Mouse (Mus musculus) neural tube, embryonic 13.5 days (tissue): ENCODE results near the gene Kat6b. TPM values are rescaled to one million over a fixed set of nuclear protein-coding genes. Genes with fewer than 3 reads are reported as not detected.

Experiments
- ATAC-seq: fragments of 200-750 bp; cut with Nextera tagmentation; 2 replicates; pipeline ENCODE4 v1.8.0; 2017; ENCODE audit warnings: low read depth, mild to moderate bottlenecking, moderate TSS enrichment, moderate library complexity
- H3K27ac ChIP-seq: fragments of 300-500 bp; sonication (generic); replicated peaks from 2 replicates; pipeline ENCODE4 v1.5.1; 2015; ENCODE audit warnings: moderate library complexity, mild to moderate bottlenecking, inconsistent platforms
- H3K27me3 ChIP-seq: fragments of 300-500 bp; sonication (generic); 2 replicates; pipeline ENCODE4 v1.6.1; 2015; ENCODE audit warnings: mild to moderate bottlenecking, inconsistent platforms
- H3K36me3 ChIP-seq: fragments of 300-500 bp; sonication (generic); 2 replicates; pipeline ENCODE4 v1.6.1; 2015; ENCODE audit warnings: mild to moderate bottlenecking, inconsistent platforms
- H3K4me1 ChIP-seq: fragments of 300-500 bp; sonication (generic); replicated peaks from 2 replicates; pipeline ENCODE4 v1.6.1; 2015; ENCODE audit warnings: inconsistent platforms
- H3K4me2 ChIP-seq: fragments of 300-500 bp; sonication (generic); 2 replicates; pipeline ENCODE4 v1.6.1; 2015; ENCODE audit warnings: inconsistent platforms, mild to moderate bottlenecking, moderate library complexity
- H3K4me3 ChIP-seq: fragments of 300-500 bp; sonication (generic); 2 replicates; pipeline ENCODE4 v1.5.1; 2015; ENCODE audit warnings: mild to moderate bottlenecking, inconsistent platforms
- H3K9ac ChIP-seq: fragments of 300-500 bp; sonication (generic); 2 replicates; pipeline ENCODE4 v1.6.1; 2015; ENCODE audit warnings: moderate library complexity, mild to moderate bottlenecking, inconsistent platforms
- H3K9me3 ChIP-seq: fragments of 300-500 bp; sonication (generic); 2 replicates; pipeline ENCODE4 v1.6.1; 2016; ENCODE audit warnings: inconsistent platforms
- WGBS: fragments of 180-500 bp; shearing (Covaris S2); methylation state at CpG from one replicate; pipeline ENCODE4 v1.1.7; 2015; 5-methylcytosine and 5-hydroxymethylcytosine counted together
- polyA plus RNA-seq: library from polyadenylated mRNA; unstranded; fragments of >200 nt; fragmentation: Nextera tagmentation; extraction: Ambion mirVana; gene quantifications from 2 replicates; pipeline ENCODE4 v1.2.1, GENCODE M21; 2015

Kat6b gene
- polyA plus RNA-seq, 1 experiment from 2014 or later, result 19.6 TPM

DNA sequence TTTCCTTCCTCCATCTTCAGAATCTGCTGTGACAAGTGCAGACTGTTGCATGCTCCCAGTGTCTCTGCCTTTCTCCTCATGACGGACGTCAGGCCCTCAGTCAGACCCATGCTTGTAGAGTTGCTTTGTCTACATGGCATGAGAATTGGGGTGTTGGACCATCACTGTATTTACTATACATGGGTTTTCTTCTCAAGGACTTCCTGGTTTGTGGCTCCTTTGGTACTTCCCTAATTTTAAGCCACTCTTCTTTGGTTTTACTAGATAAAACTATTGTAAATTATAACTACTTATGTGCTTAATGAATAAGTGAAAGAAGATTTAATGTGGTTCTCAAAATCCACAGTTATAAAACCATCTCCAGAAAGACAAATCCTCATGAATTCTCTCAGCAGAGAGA, 134.6 kb downstream of the Kat6b start:
- Histone ChIP-seq H3K4me1 (peaks cover 23% of the 10 kb centered on the region), H3K9ac (no peak overlapping the region), H3K9me3 (no peaks in the 10 kb centered on the region), H3K4me2 (no peak overlapping the region), H3K27me3 (no peaks in the 10 kb centered on the region), H3K27ac (no peak overlapping the region), H3K4me3 (no peak overlapping the region), H3K36me3 (peaks cover 13% of the 10 kb centered on the region)
- 82% methylated on average over 2 of the region's 2 CpGs for WGBS
- no peak for ATAC-seq

DNA sequence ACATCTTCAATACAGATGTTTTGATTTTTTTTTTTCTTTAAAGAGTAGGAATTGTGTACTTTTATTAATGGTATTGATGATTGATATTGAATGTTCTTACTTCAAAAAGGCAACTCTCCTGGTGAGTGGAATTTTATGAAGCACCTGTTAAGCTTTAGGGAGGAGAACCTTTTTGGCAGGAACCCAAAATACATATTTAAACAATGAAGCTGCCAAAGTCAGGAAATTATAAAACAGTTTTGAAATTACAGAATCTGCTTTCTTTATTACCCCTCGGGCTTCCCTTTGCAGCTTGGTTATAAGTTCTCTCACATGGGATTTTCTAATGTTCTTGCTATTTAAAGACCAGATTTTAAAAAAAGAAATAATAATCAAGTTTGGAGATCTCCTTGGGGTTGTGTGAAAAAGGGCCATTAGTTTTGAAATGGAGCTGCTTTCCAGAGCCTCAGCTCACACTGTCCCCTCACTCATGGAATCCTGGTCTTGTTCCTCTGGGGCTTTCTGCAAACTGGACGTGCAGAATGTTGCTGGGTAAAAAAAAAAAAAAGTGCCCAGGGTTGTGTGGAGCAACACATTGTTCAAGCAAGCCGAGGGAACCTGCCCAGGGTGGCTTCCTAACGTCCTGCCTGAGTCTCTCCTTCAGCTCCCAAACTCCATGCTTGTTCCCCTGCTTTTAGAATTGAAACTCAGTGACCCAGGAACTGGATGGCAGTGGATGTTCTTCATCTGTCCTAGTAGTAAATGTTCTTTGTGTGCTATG, 136.2 kb downstream of the Kat6b start:
- Histone ChIP-seq H3K9ac (no peak overlapping the region), H3K4me2 (no peak overlapping the region), H3K36me3 (peaks cover 16% of the 10 kb centered on the region), H3K9me3 (no peaks in the 10 kb centered on the region), H3K27ac (no peak overlapping the region), H3K4me1 (peaks cover 21% of the 10 kb centered on the region), H3K27me3 (no peaks in the 10 kb centered on the region), H3K4me3 (no peak overlapping the region)
- no peak for ATAC-seq
- 43% methylated on average over 4 of the region's 4 CpGs for WGBS

- WGBS, result 80% methylated on average over 7 of the region's 7 CpGs
- no peak overlapping the region for H3K4me2 ChIP-seq
- no peaks in the 10 kb centered on the region for H3K27me3 ChIP-seq
- H3K36me3 ChIP-seq, result peaks cover 22% of the 10 kb centered on the region
- H3K9ac ChIP-seq, result no peak overlapping the region
- H3K27ac ChIP-seq, result no peak overlapping the region
- ATAC-seq, result no peak
- H3K4me1 ChIP-seq, result peaks cover 12% of the 10 kb centered on the region
- no peaks in the 10 kb centered on the region for H3K9me3 ChIP-seq
- no peak overlapping the region for H3K4me3 ChIP-seq
These were observed 138.7 kb downstream of the Kat6b start for GRCm38 (mm10) chr14:21619951-21620350.

DNA sequence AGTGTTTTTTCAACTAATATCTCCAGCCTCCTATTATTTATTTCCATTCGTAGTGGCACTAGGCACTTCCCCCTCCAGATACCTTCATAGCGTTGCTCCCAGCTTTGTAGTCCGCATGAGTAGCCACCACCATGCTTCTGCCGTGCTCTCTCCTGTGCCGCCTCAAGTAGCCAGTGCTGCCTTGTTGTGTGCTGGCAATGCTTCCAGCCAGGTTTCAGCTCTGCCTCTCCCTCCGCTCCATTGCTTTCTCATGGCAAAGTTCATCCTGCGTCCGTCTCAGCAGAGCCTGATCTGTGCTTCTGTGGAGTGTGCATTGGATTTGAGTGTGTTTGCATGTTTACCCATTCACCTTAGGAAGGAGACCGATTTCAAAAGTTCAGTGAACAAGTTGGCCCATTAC, 144.7 kb downstream of the Kat6b start:
- no peak overlapping the region for H3K4me3 ChIP-seq
- peaks cover 6% of the 10 kb centered on the region; the same call in 1 of the 2 replicates for H3K4me1 ChIP-seq
- 95% methylated on average over 9 of the region's 9 CpGs for WGBS
- H3K27me3 ChIP-seq, result no peaks in the 10 kb centered on the region
- H3K4me2 ChIP-seq, result no peak overlapping the region
- no peak overlapping the region for H3K9ac ChIP-seq
- H3K9me3 ChIP-seq, result no peaks in the 10 kb centered on the region
- H3K36me3 ChIP-seq, result peaks cover 61% of the 10 kb centered on the region
- H3K27ac ChIP-seq, result no peak overlapping the region
- ATAC-seq, result no peak

GRCm38 (mm10) chr14:21631665-21632200, 150.5 kb downstream of the Kat6b start:
- Histone ChIP-seq H3K27ac (peak overlapping the region; percentile 49; the same call in 1 of the 2 replicates), H3K27me3 (no peaks in the 10 kb centered on the region), H3K4me3 (no peak overlapping the region), H3K4me1 (no peaks in the 10 kb centered on the region), H3K36me3 (peaks cover 61% of the 10 kb centered on the region), H3K4me2 (no peak overlapping the region), H3K9ac (no peak overlapping the region), H3K9me3 (no peaks in the 10 kb centered on the region)
- ATAC-seq, result no peak
- WGBS, result 76% methylated on average over 5 of the region's 5 CpGs

DNA sequence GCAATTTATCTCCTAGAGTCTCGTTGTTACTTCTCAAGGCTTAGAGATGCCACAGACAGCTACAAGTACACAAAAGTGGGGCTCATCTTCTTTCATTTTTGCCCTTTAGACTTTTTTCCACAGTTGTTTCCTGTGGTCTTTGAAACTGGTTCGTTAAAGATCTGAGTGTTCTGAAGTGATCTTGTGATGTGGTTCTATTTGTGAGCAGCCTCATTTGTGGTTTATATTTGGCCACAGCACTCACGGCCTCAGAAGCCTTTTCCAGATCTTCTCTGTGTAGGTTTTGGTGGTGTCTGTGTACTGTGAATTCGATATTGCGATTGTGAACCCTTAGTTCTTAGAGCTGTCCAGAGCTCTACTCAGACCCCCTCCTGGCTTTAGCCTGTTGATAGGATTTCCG, 155.3 kb downstream of the Kat6b start:
- no peak for ATAC-seq
- no peak overlapping the region for H3K27ac ChIP-seq
- H3K4me2 ChIP-seq, result no peak overlapping the region
- no peak overlapping the region for H3K9ac ChIP-seq
- peaks cover 49% of the 10 kb centered on the region for H3K36me3 ChIP-seq
- WGBS, result 83% methylated on average over 6 of the region's 6 CpGs
- no peaks in the 10 kb centered on the region for H3K27me3 ChIP-seq
- no peaks in the 10 kb centered on the region for H3K9me3 ChIP-seq
- H3K4me1 ChIP-seq, result no peaks in the 10 kb centered on the region
- no peak overlapping the region for H3K4me3 ChIP-seq

DNA sequence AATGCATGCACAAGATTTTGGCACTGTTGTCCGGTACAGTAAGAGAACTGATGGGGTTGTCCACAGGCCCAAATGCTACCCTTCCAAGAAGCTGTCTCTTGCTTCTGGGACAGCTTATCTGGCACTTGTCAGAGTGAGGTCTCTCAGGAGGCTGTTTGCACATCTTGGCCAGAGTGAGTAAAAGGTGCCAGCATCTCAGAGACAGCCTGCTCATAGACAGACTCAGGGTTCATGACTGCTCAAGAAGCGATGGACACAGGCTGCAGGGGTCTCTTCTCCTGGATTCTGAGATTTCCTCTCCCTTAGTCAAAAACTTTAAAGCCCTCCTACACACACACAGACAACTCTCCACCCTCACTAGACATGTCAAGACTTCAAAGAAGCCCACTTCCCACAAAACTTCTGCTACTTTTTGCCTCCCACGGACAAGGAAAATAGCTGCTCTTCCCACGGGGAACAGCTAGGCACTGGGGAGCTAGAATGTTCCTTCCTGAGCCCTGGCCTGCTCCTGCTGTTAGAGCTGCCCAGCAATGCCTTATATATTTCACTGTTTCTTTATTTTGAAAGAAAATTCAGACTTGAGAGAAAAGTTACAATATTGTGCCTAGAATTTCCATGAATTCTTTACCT, 159.7 kb downstream of the Kat6b start:
- ATAC-seq, result no peak
- Histone ChIP-seq H3K9me3 (no peaks in the 10 kb centered on the region), H3K4me1 (no peaks in the 10 kb centered on the region), H3K9ac (no peak overlapping the region), H3K4me2 (no peak overlapping the region), H3K27ac (no peak overlapping the region), H3K27me3 (no peaks in the 10 kb centered on the region), H3K36me3 (peaks cover 51% of the 10 kb centered on the region), H3K4me3 (no peak overlapping the region)
- 88% methylated on average over 4 of the region's 4 CpGs for WGBS

GRCm38 (mm10) chr14:21653813-21654212, 172.6 kb downstream of the Kat6b start:
- Histone ChIP-seq H3K4me3 (no peak overlapping the region), H3K9ac (no peak overlapping the region), H3K4me2 (no peak overlapping the region), H3K27me3 (no peaks in the 10 kb centered on the region), H3K36me3 (peaks cover 11% of the 10 kb centered on the region; the same call in 1 of the 2 replicates), H3K9me3 (no peaks in the 10 kb centered on the region), H3K4me1 (peaks cover 15% of the 10 kb centered on the region), H3K27ac (no peak overlapping the region)
- WGBS, result 89% methylated on average over 2 of the region's 2 CpGs
- ATAC-seq, result no peak

GRCm38 (mm10) chr14:21659155-21659554, 177.9 kb downstream of the Kat6b start:
- H3K4me2 ChIP-seq, result no peak overlapping the region
- peaks cover 43% of the 10 kb centered on the region for H3K36me3 ChIP-seq
- no peak overlapping the region for H3K4me3 ChIP-seq
- H3K27ac ChIP-seq, result peak overlapping the region; percentile 38
- no peaks in the 10 kb centered on the region for H3K9me3 ChIP-seq
- no peaks in the 10 kb centered on the region for H3K27me3 ChIP-seq
- peaks cover 27% of the 10 kb centered on the region for H3K4me1 ChIP-seq
- ATAC-seq, result 0 out of 2 replicates have a peak, but pooled peaks have one; percentile 41
- 67% methylated on average over 13 of the region's 13 CpGs for WGBS
- 0 out of 2 replicates have a peak overlapping the region, but pooled peaks have one; percentile 12 for H3K9ac ChIP-seq

GRCm38 (mm10) chr14:21659652-21660051, 178.4 kb downstream of the Kat6b start:
- Histone ChIP-seq H3K9me3 (no peaks in the 10 kb centered on the region), H3K27me3 (no peaks in the 10 kb centered on the region), H3K4me1 (peaks cover 27% of the 10 kb centered on the region), H3K27ac (peak overlapping the region; percentile 38; the same call in 1 of the 2 replicates), H3K9ac (no peak overlapping the region), H3K4me3 (no peak overlapping the region), H3K36me3 (peaks cover 43% of the 10 kb centered on the region), H3K4me2 (no peak overlapping the region)
- WGBS, result 15% methylated on average over 5 of the region's 5 CpGs
- ATAC-seq, result peak; percentile 68; the same call in 1 of the 2 replicates

DNA sequence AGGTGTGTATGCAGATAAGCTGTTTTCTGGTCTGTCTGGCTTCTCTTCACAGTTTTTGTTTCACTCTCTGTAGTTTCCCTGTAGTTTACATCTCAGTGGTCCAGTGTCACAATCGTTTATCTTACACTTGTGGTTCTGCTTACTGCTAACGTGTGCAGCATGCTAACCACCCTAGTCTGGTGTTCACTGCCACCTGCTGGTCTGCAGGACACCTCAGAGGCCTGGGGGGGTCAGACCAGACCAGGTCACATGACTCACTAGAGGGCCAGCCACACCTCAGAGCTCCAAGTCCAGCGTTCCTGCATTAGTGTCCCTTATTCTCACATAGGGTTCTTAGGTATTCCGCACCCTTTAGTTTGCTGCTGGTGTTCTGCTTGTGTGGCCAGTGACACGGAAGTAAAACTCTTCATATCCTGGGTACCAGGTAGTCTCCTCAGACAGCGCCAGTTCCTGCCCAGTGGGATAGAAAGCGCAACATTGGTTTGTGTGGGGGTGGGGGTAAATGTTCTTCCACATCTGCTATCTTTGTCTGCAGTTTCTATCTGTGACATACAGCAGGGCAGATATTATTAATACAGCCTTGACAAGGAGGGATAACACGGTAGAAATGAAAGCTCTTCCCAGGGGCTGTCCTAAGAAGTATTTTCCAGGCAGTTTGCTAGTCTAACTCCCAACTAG, 181.4 kb downstream of the Kat6b start:
- WGBS, result 81% methylated on average over 8 of the region's 8 CpGs
- Histone ChIP-seq H3K27ac (no peak overlapping the region), H3K4me3 (no peak overlapping the region), H3K4me2 (no peak overlapping the region), H3K9ac (no peak overlapping the region), H3K9me3 (no peaks in the 10 kb centered on the region), H3K36me3 (peaks cover 69% of the 10 kb centered on the region), H3K4me1 (peaks cover 21% of the 10 kb centered on the region), H3K27me3 (no peaks in the 10 kb centered on the region)
- no peak for ATAC-seq

DNA sequence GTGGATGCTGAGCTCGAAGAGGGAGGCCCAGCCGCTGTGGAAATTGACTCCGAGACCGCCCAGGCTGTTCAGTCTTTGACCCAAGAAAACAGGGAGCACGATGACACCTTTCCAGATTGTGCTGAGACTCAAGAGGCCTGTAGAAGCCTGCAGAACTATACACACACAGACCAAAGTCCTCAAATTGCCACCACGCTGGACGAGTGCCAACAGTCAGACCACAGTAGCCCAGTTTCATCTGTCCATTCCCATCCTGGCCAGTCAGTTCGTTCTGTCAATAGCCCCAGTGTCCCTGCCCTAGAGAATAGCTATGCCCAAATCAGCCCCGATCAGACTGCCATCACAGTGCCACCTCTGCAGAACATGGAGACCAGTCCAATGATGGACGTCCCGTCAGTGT, 188.0 kb downstream of the Kat6b start:
- 89% methylated on average over 11 of the region's 11 CpGs for WGBS
- H3K27me3 ChIP-seq, result no peaks in the 10 kb centered on the region
- peaks cover 12% of the 10 kb centered on the region for H3K4me1 ChIP-seq
- H3K36me3 ChIP-seq, result peaks cover 58% of the 10 kb centered on the region
- ATAC-seq, result no peak
- no peak overlapping the region for H3K4me3 ChIP-seq
- no peak overlapping the region; the same call in 1 of the 2 replicates for H3K27ac ChIP-seq
- H3K4me2 ChIP-seq, result no peak overlapping the region
- no peaks in the 10 kb centered on the region for H3K9me3 ChIP-seq
- H3K9ac ChIP-seq, result no peak overlapping the region
